Mouse (Mus musculus): Measurements from ENCODE around the gene Rnase4.

Rnase4 gene

GRCm38 (mm10) chr14:51090921-51091900 lies at the start of gene Rnase4, which contains the start of gene Ang:
TSS of gene Rnase4 (plus strand) at chr14:51091077.
TSS of gene Ang (plus strand) at chr14:51091150.
- no peak for DNase-seq (ENCODE audit: low read depth, low spot score)

- DNase-seq (ENCODE audit: low read depth, low spot score) = no peak
Measured at GRCm38 (mm10) chr14:51041769-51042168, 49.1 kb upstream of the Rnase4 start, which contains the start of gene Rnase9. TSS of gene Rnase9 (minus strand) at chr14:51041869.

GRCm38 (mm10) chr14:51047846-51048245 lies 43.0 kb upstream of the Rnase4 start:
- no peak for DNase-seq (ENCODE audit: low read depth, low spot score)

GRCm38 (mm10) chr14:51050063-51050462 lies 40.8 kb upstream of the Rnase4 start, which contains the start of gene Rnase11:
TSS of gene Rnase11 (minus strand) at chr14:51050163.
- DNase-seq (ENCODE audit: low read depth, low spot score) = no peak

- DNase-seq (ENCODE audit: low read depth, low spot score) = no peak
Measured at GRCm38 (mm10) chr14:51051941-51052340, 38.9 kb upstream of the Rnase4 start.

- DNase-seq (ENCODE audit: low read depth, low spot score) = no peak
Measured at GRCm38 (mm10) chr14:51053176-51053575, 37.7 kb upstream of the Rnase4 start.

- no peak for DNase-seq (ENCODE audit: low read depth, low spot score)
Measured at GRCm38 (mm10) chr14:51054243-51055237, 36.3 kb upstream of the Rnase4 start.

GRCm38 (mm10) chr14:51057401-51057831 lies 33.5 kb upstream of the Rnase4 start, which contains the start of gene Rnase12:
TSS of gene Rnase12 (minus strand) at chr14:51057661.
- no peak for DNase-seq (ENCODE audit: low read depth, low spot score)

GRCm38 (mm10) chr14:51060761-51061160 lies 30.1 kb upstream of the Rnase4 start:
- no peak for DNase-seq (ENCODE audit: low read depth, low spot score)

- DNase-seq (ENCODE audit: low read depth, low spot score) = no peak
Measured at GRCm38 (mm10) chr14:51068956-51069355, 21.9 kb upstream of the Rnase4 start.

- DNase-seq (ENCODE audit: low read depth, low spot score) = no peak
Measured at GRCm38 (mm10) chr14:51069617-51070016, 21.3 kb upstream of the Rnase4 start.

- DNase-seq (ENCODE audit: low read depth, low spot score) = no peak
Measured at GRCm38 (mm10) chr14:51074335-51074734, 16.5 kb upstream of the Rnase4 start, which contains the start of gene Olfr750. TSS of gene Olfr750 (minus strand) at chr14:51074435.

- DNase-seq (ENCODE audit: low read depth, low spot score) = no peak
Measured at GRCm38 (mm10) chr14:51079180-51079579, 11.7 kb upstream of the Rnase4 start.

- DNase-seq (ENCODE audit: low read depth, low spot score) = no peak
Measured at GRCm38 (mm10) chr14:51081035-51081434, 9.8 kb upstream of the Rnase4 start.

- no peak for DNase-seq (ENCODE audit: low read depth, low spot score)
Measured at GRCm38 (mm10) chr14:51082599-51083581, 8.0 kb upstream of the Rnase4 start.

- no peak for DNase-seq (ENCODE audit: low read depth, low spot score)
Measured at GRCm38 (mm10) chr14:51083805-51084204, 7.1 kb upstream of the Rnase4 start.

- no peak for DNase-seq (ENCODE audit: low read depth, low spot score)
Measured at GRCm38 (mm10) chr14:51085086-51085485, 5.8 kb upstream of the Rnase4 start.

- no peak for DNase-seq (ENCODE audit: low read depth, low spot score)
Measured at GRCm38 (mm10) chr14:51085911-51086310, 5.0 kb upstream of the Rnase4 start.

GRCm38 (mm10) chr14:51087762-51088161 lies 3.1 kb upstream of the Rnase4 start:
- no peak for DNase-seq (ENCODE audit: low read depth, low spot score)

Measured in telencephalon, adult 2 months (tissue).